Mouse (Mus musculus) midbrain, embryonic 16.5 days (tissue): ENCODE data around the gene Mdm1. TPM values are rescaled to one million over a fixed set of nuclear protein-coding genes. Genes with fewer than 3 reads are reported as not detected.
A peak's percentile ranks its signal among the peaks of the same experiment; 100 is the strongest.

ENCODE experiments used
- ATAC-seq: fragments of 200-750 bp; cut with Nextera tagmentation; 2 replicates; pipeline ENCODE4 v1.8.0; 2017; ENCODE audit warnings: moderate TSS enrichment
- H3K27ac ChIP-seq: fragments of 300-500 bp; sonication (generic); 2 replicates; pipeline ENCODE4 v1.5.1; 2014; ENCODE audit warnings: mild to moderate bottlenecking, low read length, mixed read lengths
- H3K27me3 ChIP-seq: fragments of 300-500 bp; sonication (generic); 2 replicates; pipeline ENCODE4 v1.6.1; 2014; ENCODE audit warnings: low read depth, low read length, mixed read lengths; ENCODE audit not compliant: control insufficient read depth, insufficient read depth
- H3K36me3 ChIP-seq: fragments of 300-500 bp; sonication (generic); 2 replicates; pipeline ENCODE4 v1.6.1; 2014; ENCODE audit warnings: mild to moderate bottlenecking, low read length, moderate library complexity, mixed read lengths; ENCODE audit not compliant: control insufficient read depth, insufficient read depth
- H3K4me1 ChIP-seq: fragments of 300-500 bp; sonication (generic); 2 replicates; pipeline ENCODE4 v1.6.1; 2014; ENCODE audit warnings: mild to moderate bottlenecking, low read length, mixed read lengths; ENCODE audit not compliant: control insufficient read depth, insufficient read depth
- H3K4me2 ChIP-seq: fragments of 300-500 bp; sonication (generic); 2 replicates; pipeline ENCODE4 v1.6.1; 2014; ENCODE audit warnings: mild to moderate bottlenecking, low read length, mixed read lengths
- H3K4me3 ChIP-seq: fragments of 300-500 bp; sonication (generic); 2 replicates; pipeline ENCODE4 v1.5.1; 2014; ENCODE audit warnings: low read depth, mild to moderate bottlenecking, low read length, moderate library complexity, mixed read lengths
- H3K9ac ChIP-seq: fragments of 300-500 bp; sonication (generic); 2 replicates; pipeline ENCODE4 v1.6.1; 2014; ENCODE audit warnings: low read depth, low read length, mixed read lengths
- H3K9me3 ChIP-seq: fragments of 300-500 bp; sonication (generic); replicated peaks from 2 replicates; pipeline ENCODE4 v1.6.1; 2014; ENCODE audit warnings: mild to moderate bottlenecking, low read length, mixed read lengths; ENCODE audit not compliant: control insufficient read depth, poor library complexity, severe bottlenecking
- WGBS: fragments of 180-500 bp; shearing (Covaris S2); extraction: QIAGEN DNeasy Blood & Tissue Kit; methylation state at CpG from one replicate; pipeline ENCODE4 v1.1.7; 2014; 5-methylcytosine and 5-hydroxymethylcytosine counted together
- polyA plus RNA-seq: library from polyadenylated mRNA; unstranded; fragments of >200 nt; fragmentation: Nextera tagmentation; extraction: Ambion mirVana; gene quantifications from 2 replicates; pipeline ENCODE4 v1.2.1, GENCODE M21; 2015

The Mdm1 gene
- polyA plus RNA-seq, 1 experiment from 2014 or later, result 30.6 TPM

DNA sequence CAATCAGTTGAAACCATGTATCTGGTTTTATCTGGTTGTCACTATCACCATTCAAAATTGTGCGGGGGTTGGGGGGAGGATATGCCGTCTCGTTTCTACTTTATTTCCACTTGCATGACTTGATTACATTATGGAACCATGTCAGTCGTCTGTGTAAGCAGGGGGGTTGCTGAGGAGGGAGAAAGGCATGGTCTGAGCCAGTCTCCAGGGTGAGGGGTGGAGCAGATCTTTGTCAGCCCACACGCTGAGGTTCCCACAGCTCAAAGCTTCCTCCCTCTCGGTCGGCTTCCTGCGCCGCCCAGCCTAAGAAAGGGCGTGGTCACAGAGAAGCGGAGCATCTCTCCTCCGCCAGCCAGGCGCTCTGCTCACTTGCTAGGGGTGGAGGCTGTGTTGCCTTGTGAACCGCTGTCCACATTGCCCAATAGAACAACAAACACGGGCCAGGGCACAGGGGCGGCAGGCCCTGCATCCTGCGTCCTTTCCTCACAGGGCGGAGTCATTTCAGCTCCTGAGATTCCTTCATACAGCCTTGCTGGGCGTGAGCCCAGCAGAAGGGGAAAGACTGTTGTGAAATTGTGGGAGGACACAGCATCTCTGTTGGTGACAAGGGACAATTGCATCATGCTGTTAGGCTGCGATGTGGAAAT is 38.5 kb upstream of the Mdm1 start:
- WGBS, result under 1% methylated on average over 20 of the region's 20 CpGs
- Histone ChIP-seq H3K9me3 (no peaks in the 10 kb centered on the region), H3K36me3 (no peaks in the 10 kb centered on the region), H3K27ac (peak overlapping the region; percentile 73), H3K27me3 (no peaks in the 10 kb centered on the region), H3K4me3 (peak overlapping the region; percentile 46), H3K4me1 (peaks cover 6% of the 10 kb centered on the region; the same call in 1 of the 2 replicates), H3K4me2 (peak overlapping the region; percentile 79), H3K9ac (peak overlapping the region; percentile 70)
- peak; percentile 94 for ATAC-seq

DNA sequence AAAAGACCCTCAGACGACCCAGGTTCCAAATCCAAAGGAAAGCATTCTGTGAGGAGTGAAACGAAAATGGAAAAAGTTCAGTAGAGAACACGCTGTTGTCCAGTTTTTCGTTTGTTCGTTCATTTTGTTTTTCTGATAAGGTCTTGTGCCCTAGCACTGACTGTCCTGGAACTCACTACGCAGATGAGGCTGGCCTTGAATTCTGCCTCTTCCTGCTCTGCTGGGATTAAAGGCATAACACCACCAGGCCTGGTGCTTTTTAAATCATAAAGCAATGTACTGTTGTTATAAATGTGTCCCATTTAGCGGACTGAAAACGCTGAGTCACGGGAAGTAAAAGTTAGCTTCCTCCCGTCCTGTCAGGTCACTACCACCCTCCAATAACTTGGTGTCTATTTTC is 37.7 kb upstream of the Mdm1 start:
- Histone ChIP-seq H3K4me1 (peaks cover 6% of the 10 kb centered on the region; the same call in 1 of the 2 replicates), H3K27ac (no peak overlapping the region), H3K9me3 (no peaks in the 10 kb centered on the region), H3K4me3 (no peak overlapping the region), H3K9ac (no peak overlapping the region), H3K36me3 (no peaks in the 10 kb centered on the region), H3K4me2 (no peak overlapping the region), H3K27me3 (no peaks in the 10 kb centered on the region)
- ATAC-seq, result no peak
- 81% methylated on average over 10 of the region's 10 CpGs for WGBS

DNA sequence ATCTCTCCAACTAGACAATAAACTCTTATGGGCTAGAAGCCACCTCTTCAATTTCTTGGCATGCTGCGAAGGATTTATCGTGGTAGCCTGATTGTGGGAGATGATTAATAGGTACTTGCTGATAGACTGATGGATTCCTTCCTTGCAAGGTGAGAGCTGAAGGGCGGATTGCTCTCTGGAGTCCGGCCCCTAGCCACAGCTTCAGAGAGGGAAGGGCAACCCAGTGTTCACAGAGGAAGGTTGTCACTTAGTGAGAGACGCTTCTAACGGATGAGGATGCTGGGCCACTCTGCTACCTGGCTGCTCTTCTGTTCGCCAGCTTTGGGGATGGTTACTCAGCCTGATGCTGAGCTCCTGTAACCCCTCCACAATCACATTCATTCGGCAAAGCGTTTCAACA is 34.6 kb upstream of the Mdm1 start:
- 86% methylated on average over 9 of the region's 9 CpGs for WGBS

GRCm38 (mm10) chr10:118110006-118110920 is 31.3 kb upstream of the Mdm1 start:
- Histone ChIP-seq H3K4me3 (no peak overlapping the region), H3K9me3 (no peaks in the 10 kb centered on the region), H3K4me2 (no peak overlapping the region), H3K4me1 (0 out of 2 replicates have a peak, but pooled peaks cover 2% of the 10 kb centered on the region), H3K36me3 (no peaks in the 10 kb centered on the region), H3K27ac (no peak overlapping the region), H3K27me3 (no peaks in the 10 kb centered on the region), H3K9ac (no peak overlapping the region)
- no peak for ATAC-seq
- 19% methylated on average over 8 of the region's 8 CpGs for WGBS

More for the DNA sequence above, 34.6 kb upstream of the Mdm1 start:
- no peak overlapping the region for H3K4me3 ChIP-seq
- H3K4me2 ChIP-seq, result no peak overlapping the region
- no peaks in the 10 kb centered on the region for H3K9me3 ChIP-seq
- H3K27ac ChIP-seq, result no peak overlapping the region
- ATAC-seq, result no peak
- H3K36me3 ChIP-seq, result no peaks in the 10 kb centered on the region
- no peaks in the 10 kb centered on the region for H3K27me3 ChIP-seq
- H3K4me1 ChIP-seq, result peaks cover 2% of the 10 kb centered on the region; the same call in 1 of the 2 replicates
- no peak overlapping the region for H3K9ac ChIP-seq

DNA sequence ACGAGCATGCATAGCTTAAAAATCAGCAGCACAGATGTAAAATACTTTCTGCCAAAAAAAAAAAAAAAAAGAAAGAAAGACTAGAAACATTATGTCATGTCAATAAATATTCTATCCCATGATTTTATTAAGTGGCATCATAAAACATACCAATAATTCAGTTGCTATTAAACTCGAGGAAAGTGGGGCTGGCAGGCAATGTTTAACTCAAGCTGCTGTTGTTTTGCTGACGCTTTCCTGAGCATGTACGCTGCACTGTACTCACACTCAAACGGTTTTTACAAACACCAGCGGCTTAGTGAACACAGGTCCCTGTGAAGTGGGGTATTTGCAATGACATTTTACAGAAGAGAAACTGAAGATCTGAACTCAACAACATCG is 30.7 kb upstream of the Mdm1 start:
- H3K9ac ChIP-seq, result no peak overlapping the region
- H3K27me3 ChIP-seq, result no peaks in the 10 kb centered on the region
- H3K4me3 ChIP-seq, result no peak overlapping the region
- no peak overlapping the region for H3K4me2 ChIP-seq
- 80% methylated on average over 7 of the region's 7 CpGs for WGBS
- no peak overlapping the region for H3K27ac ChIP-seq
- H3K4me1 ChIP-seq, result 0 out of 2 replicates have a peak, but pooled peaks cover 2% of the 10 kb centered on the region
- ATAC-seq, result no peak
- H3K9me3 ChIP-seq, result no peaks in the 10 kb centered on the region
- no peaks in the 10 kb centered on the region for H3K36me3 ChIP-seq

GRCm38 (mm10) chr10:118111621-118112020 is 30.0 kb upstream of the Mdm1 start:
- WGBS, result 19% methylated on average over 7 of the region's 7 CpGs
- Histone ChIP-seq H3K4me3 (no peak overlapping the region), H3K4me2 (no peak overlapping the region), H3K36me3 (no peaks in the 10 kb centered on the region), H3K27ac (no peak overlapping the region), H3K9me3 (no peaks in the 10 kb centered on the region), H3K4me1 (0 out of 2 replicates have a peak, but pooled peaks cover 2% of the 10 kb centered on the region), H3K9ac (no peak overlapping the region), H3K27me3 (no peaks in the 10 kb centered on the region)
- no peak for ATAC-seq

DNA sequence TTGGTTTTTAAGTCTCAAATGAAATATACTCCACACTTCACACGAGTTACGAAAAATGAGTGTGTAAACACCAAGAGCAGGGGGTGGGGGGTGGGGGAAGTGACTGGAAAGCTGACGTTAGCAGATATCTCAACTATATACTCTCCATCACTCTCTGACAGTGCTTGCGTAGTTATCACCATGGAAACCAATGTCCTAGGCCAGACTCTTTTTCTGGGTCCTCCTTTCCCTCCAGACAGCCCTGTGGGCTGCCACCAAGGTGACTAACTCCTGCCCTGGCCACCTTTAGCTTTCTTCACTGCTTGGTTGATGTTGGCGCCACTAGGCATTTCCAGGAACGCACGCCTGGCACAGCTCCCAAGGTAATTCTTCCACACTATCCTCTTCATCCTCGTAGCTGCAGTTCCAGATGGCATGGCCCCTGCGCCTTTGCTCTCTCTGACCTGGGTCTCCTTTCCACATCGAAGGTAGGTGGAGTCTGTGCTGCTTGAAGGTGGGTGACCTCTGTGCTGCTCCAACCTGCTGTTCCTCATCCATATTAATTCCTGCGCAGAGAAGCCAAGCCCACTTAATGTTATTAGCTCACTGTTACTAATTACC is 29.2 kb upstream of the Mdm1 start:
- H3K4me1 ChIP-seq, result 0 out of 2 replicates have a peak, but pooled peaks cover 2% of the 10 kb centered on the region
- no peaks in the 10 kb centered on the region for H3K36me3 ChIP-seq
- H3K4me2 ChIP-seq, result no peak overlapping the region
- H3K9me3 ChIP-seq, result no peaks in the 10 kb centered on the region
- peak; percentile 56; the same call in 1 of the 2 replicates for ATAC-seq
- no peak overlapping the region for H3K4me3 ChIP-seq
- WGBS, result 70% methylated on average over 11 of the region's 11 CpGs
- no peaks in the 10 kb centered on the region for H3K27me3 ChIP-seq
- H3K9ac ChIP-seq, result no peak overlapping the region
- no peak overlapping the region for H3K27ac ChIP-seq

- ATAC-seq, result no peak
- WGBS, result 48% methylated on average over 9 of the region's 9 CpGs
- H3K27ac ChIP-seq, result no peak overlapping the region
Observed at GRCm38 (mm10) chr10:118113256-118113682, 28.3 kb upstream of the Mdm1 start.

More at GRCm38 (mm10) chr10:118113256-118113682, 28.3 kb upstream of the Mdm1 start:
- Histone ChIP-seq H3K9ac (no peak overlapping the region), H3K36me3 (no peaks in the 10 kb centered on the region), H3K4me3 (no peak overlapping the region), H3K4me2 (no peak overlapping the region), H3K9me3 (no peaks in the 10 kb centered on the region), H3K27me3 (no peaks in the 10 kb centered on the region), H3K4me1 (0 out of 2 replicates have a peak, but pooled peaks cover 2% of the 10 kb centered on the region)
